Mouse (Mus musculus): ENCODE measurements around the gene Dkkl1.

DNA sequence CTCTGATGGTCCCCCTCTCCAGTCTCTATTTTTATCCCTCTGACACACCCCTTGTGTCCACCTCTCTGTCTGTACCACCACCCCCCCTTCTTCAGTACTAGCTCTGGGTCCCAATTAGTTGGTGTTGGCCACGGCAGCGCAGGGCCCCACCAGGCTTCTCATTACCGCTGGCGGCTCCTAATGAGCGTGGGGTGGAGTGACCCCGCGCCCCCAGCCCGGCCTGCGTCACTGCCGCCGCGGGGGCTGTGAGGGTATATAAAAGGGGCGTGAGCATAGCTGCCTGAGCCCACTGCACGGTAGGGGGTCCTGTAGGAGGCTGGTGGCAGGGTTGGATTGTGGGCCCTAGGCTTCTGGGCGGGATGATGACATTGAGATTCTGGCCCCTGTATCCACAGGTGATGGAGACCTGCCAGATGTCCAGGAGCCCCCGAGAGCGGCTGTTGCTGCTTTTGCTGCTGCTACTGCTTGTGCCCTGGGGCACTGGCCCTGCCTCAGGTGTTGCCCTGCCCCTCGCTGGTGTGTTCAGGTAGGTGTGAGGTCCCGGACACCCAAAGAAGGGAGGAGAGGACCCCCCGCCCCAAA lies 31.0 kb downstream of the Dkkl1 start, which contains the start of gene Pth2:
- TF ChIP-seq CTCF (IDR thresholded peaks at IDR 0.05; ENCODE audit: control insufficient read depth, insufficient read depth, insufficient replicate concordance, low read depth, low read length): no peak
- no peak for TF ChIP-seq POLR2A (IDR thresholded peaks at IDR 0.05; ENCODE audit: control insufficient read depth, low read depth, low read length)
